In the genomic region with DNA sequence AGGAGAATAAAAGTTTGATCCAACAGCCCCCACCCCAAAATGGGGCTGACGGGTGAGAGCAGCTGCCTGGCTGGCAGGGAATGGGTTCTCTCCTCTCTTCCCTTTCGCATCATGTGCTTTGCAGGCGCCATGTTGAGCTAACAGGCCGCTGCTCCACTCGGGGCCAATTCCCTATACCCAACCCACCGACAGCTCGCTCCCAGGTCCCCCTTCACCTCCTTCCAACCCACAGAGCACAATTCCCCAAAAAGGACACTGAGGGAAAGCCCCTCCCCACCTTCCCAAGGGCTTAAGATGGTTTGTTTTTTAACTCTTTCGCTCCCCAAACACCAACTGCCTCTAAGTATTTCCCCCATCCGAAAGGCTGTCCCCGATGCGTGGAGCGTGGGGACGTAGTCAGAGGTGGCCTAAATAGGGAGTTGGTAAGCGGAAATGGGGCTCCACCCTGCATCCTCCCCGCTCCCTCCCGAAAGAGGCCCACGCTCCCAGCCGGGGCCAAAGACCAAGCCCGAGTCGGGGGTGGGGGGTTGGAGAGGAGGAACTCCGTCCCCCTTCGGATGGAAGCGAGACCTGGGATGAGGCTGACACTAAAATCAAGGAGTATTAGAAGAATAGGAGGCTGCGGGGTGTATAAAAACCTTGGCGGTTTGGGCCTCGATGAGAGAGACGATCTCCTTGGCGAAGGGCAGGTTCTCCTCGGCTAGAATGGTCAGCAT, we compare ENCODE assay signal across 8 mouse cellular contexts. TPM values are rescaled to one million over a fixed set of nuclear protein-coding genes. Genes with fewer than 3 reads are reported as not detected.
DNase-seq lines count a peak whose midpoint lies in the region; ATAC-seq and TF ChIP-seq lines count a peak whose summit lies in the region.

No protein-coding gene starts in this region.

- TF ChIP-seq EP300 in ES-Bruce4 (IDR thresholded peaks at IDR 0.05; ENCODE audit: insufficient read depth, low read depth, low read length), result no peak

- intact Hi-C loops in heart, postnatal 36 days (cut with DNase I), result loop anchor here (2.0 to 5.0 kb wide), 3 partner anchors 32 to 413 kb away; partner anchors contain the start of genes Ankrd42 and Rab30

- H3K27me3 ChIP-seq in ES-Bruce4 (ENCODE audit: control insufficient read depth, insufficient read depth, low read length, poor library complexity, severe bottlenecking), result no peaks in the 10 kb centered on the region
- H3K27me3 ChIP-seq in forebrain, embryonic 16.5 days (replicated peaks; ENCODE audit: control insufficient read depth, insufficient read depth, low read length), result no peaks in the 10 kb centered on the region
- no peaks in the 10 kb centered on the region for H3K27me3 ChIP-seq in lung, embryonic 14.5 days (ENCODE audit: insufficient read depth, low read length)

- peaks cover 1% of the 10 kb centered on the region for H3K4me1 ChIP-seq in ES-Bruce4 (ENCODE audit: control insufficient read depth, insufficient read depth, low read length)
- H3K4me1 ChIP-seq in forebrain, embryonic 16.5 days (replicated peaks; ENCODE audit: control insufficient read depth, insufficient read depth, low read length), result peaks cover 16% of the 10 kb centered on the region
- H3K4me1 ChIP-seq in lung, embryonic 14.5 days (ENCODE audit: insufficient read depth), result peaks cover 12% of the 10 kb centered on the region; the same call in 1 of the 2 replicates
- H3K4me1 ChIP-seq in olfactory bulb, adult 2 months (ENCODE audit: control insufficient read depth, insufficient read depth, low read length), result 0 out of 2 replicates have a peak, but pooled peaks cover 3% of the 10 kb centered on the region

- peak overlapping the region; percentile 87 for H3K4me2 ChIP-seq in forebrain, embryonic 16.5 days (ENCODE audit: low read length)
- H3K4me2 ChIP-seq in lung, embryonic 14.5 days, result peak overlapping the region; percentile 77

- DNase-seq in cerebellum, adult 11-12 months, result peak; percentile 71
- DNase-seq in heart, postnatal 36 days, result peak; percentile 63 to 73
- peak; percentile 42 to 60 for DNase-seq in layer of hippocampus, adult 2 months (ENCODE audit: low spot score in 2 of 2)
- DNase-seq in lung, embryonic 14.5 days, result peak; percentile 64
- DNase-seq in thymus, adult 18-20 months, result peak; percentile 49 to 65

- WGBS in forebrain, embryonic 16.5 days, result 0% methylated on average over 29 of the region's 29 CpGs
- WGBS in lung, embryonic 14.5 days, result under 1% methylated on average over 29 of the region's 29 CpGs
- WGBS in olfactory bulb, adult 2 months, result under 1% methylated on average over 29 of the region's 29 CpGs

- peaks cover 19% of the 10 kb centered on the region for H3K36me3 ChIP-seq in ES-Bruce4 (ENCODE audit: control insufficient read depth, insufficient read depth, low read length, poor library complexity, severe bottlenecking)
- no peaks in the 10 kb centered on the region for H3K36me3 ChIP-seq in forebrain, embryonic 16.5 days (ENCODE audit: control insufficient read depth, insufficient read depth)
- peaks cover 8% of the 10 kb centered on the region for H3K36me3 ChIP-seq in lung, embryonic 14.5 days (ENCODE audit: insufficient read depth)

- no peak for TF ChIP-seq POLR2A in ES-Bruce4 (IDR thresholded peaks at IDR 0.05; ENCODE audit: insufficient read depth, low read length)
- TF ChIP-seq POLR2A in olfactory bulb, adult 2 months (IDR thresholded peaks at IDR 0.05; ENCODE audit: insufficient read depth, low read depth, low read length), result no peak

- ATAC-seq in forebrain, embryonic 16.5 days, result peak; percentile 3; the same call in 1 of the 2 replicates
- ATAC-seq in lung, embryonic 14.5 days (ENCODE audit: insufficient read depth), result 0 out of 2 replicates have a peak, but pooled peaks have one; percentile 2

- H3K4me3 ChIP-seq in ES-Bruce4 (ENCODE audit: low read depth, low read length), result peak overlapping the region; percentile 98
- peak overlapping the region; percentile 100 for H3K4me3 ChIP-seq in forebrain, embryonic 16.5 days (replicated peaks; ENCODE audit: low read length)
- H3K4me3 ChIP-seq in layer of hippocampus, adult 2 months, result peak overlapping the region; percentile 86
- H3K4me3 ChIP-seq in lung, embryonic 14.5 days (ENCODE audit: low read depth, low read length), result peak overlapping the region; percentile 85
- peak overlapping the region; percentile 94 for H3K4me3 ChIP-seq in olfactory bulb, adult 2 months (ENCODE audit: insufficient read depth, low read depth, low read length)

- H3K9me3 ChIP-seq in ES-Bruce4 (replicated peaks; ENCODE audit: control insufficient read depth, insufficient read depth, low read length, poor library complexity, severe bottlenecking), result no peaks in the 10 kb centered on the region
- no peaks in the 10 kb centered on the region for H3K9me3 ChIP-seq in forebrain, embryonic 16.5 days (ENCODE audit: control insufficient read depth, low read length)
- no peaks in the 10 kb centered on the region for H3K9me3 ChIP-seq in lung, embryonic 14.5 days (ENCODE audit: low read depth, low read length)

- H3K9ac ChIP-seq in ES-Bruce4 (ENCODE audit: low read depth, poor library complexity, severe bottlenecking), result peak overlapping the region; percentile 99
- H3K9ac ChIP-seq in forebrain, embryonic 16.5 days (replicated peaks; ENCODE audit: low read depth, low read length), result peak overlapping the region; percentile 99
- peak overlapping the region; percentile 99 for H3K9ac ChIP-seq in lung, embryonic 14.5 days

- peak overlapping the region; percentile 57; the same call in 1 of the 2 replicates for H3K27ac ChIP-seq in ES-Bruce4 (ENCODE audit: insufficient read depth, low read length)
- peak overlapping the region; percentile 99 for H3K27ac ChIP-seq in forebrain, embryonic 16.5 days (ENCODE audit: low read length)
- H3K27ac ChIP-seq in layer of hippocampus, adult 2 months, result peak overlapping the region; percentile 98
- H3K27ac ChIP-seq in lung, embryonic 14.5 days (ENCODE audit: low read depth), result peak overlapping the region; percentile 98
- H3K27ac ChIP-seq in olfactory bulb, adult 2 months (ENCODE audit: insufficient read depth, low read depth, low read length), result peak overlapping the region; percentile 90

- no peak for TF ChIP-seq CTCF in ES-Bruce4 (IDR thresholded peaks at IDR 0.05; ENCODE audit: low read depth, low read length)
- TF ChIP-seq CTCF in layer of hippocampus, adult 2 months (conservative IDR thresholded peaks at IDR 0.05), result no peak; the same call in 1 of the 2 replicates
- no peak for TF ChIP-seq CTCF in lung, embryonic 14.5 days (IDR thresholded peaks at IDR 0.05; ENCODE audit: low read depth)
- TF ChIP-seq CTCF in olfactory bulb, adult 2 months (IDR thresholded peaks at IDR 0.05; ENCODE audit: insufficient read depth, low read depth, low read length), result no peak

RNA-seq across cellular contexts. Expression of gene Pcf11, which starts 0.8 kb away (rescaled TPM):
- 63.2 and 64.1 TPM in 2 replicates for polyA plus RNA-seq in ES-Bruce4 (2011; ENCODE audit: insufficient read depth, insufficient read length, low read depth, missing spikeins)
- 24.5 and 27.3 TPM in 2 replicates for polyA plus RNA-seq in forebrain, embryonic 16.5 days (2015; fragmentation: Nextera tagmentation; extraction: Ambion mirVana)
- 10 to 100 TPM; 21.2 to 28.8 TPM for total RNA-seq in heart, postnatal 36 days (2021)
- 10 to 100 TPM; 59.0 to 67.0 TPM for total RNA-seq in layer of hippocampus, adult 2 months (2021)
- 21.0 and 22.2 TPM in 2 replicates for polyA plus RNA-seq in lung, embryonic 14.5 days (2014; fragmentation: Nextera tagmentation; extraction: Ambion mirVana)
- 50.6 and 76.3 TPM in 2 replicates for polyA plus RNA-seq in olfactory bulb, adult 2 months (2012; ENCODE audit: insufficient read depth, insufficient read length, low replicate concordance, missing spikeins)

RNA-seq across cellular contexts. Expression of gene Ankrd42, which starts 32.0 kb away (rescaled TPM):
- polyA plus RNA-seq in ES-Bruce4 (2011; ENCODE audit: insufficient read depth, insufficient read length, low read depth, missing spikeins), result 2.1 and 2.5 TPM in 2 replicates
- 17.1 and 21.7 TPM in 2 replicates for polyA plus RNA-seq in forebrain, embryonic 16.5 days (2015; fragmentation: Nextera tagmentation; extraction: Ambion mirVana)
- 1 to 10 TPM in 1 of 2 experiments, under 1 TPM in 1; 0.89 to 1.2 TPM for total RNA-seq in heart, postnatal 36 days (2021)
- total RNA-seq in layer of hippocampus, adult 2 months (2021), result 10 to 100 TPM; 18.6 to 19.8 TPM
- polyA plus RNA-seq in lung, embryonic 14.5 days (2014; fragmentation: Nextera tagmentation; extraction: Ambion mirVana), result 5.6 and 6.2 TPM in 2 replicates
- not detected in 2 replicates for polyA plus RNA-seq in olfactory bulb, adult 2 months (2012; ENCODE audit: insufficient read depth, insufficient read length, low replicate concordance, missing spikeins)

Comparison
In these comparisons a context has a peak if more than half of its experiments do, and no peak if none do; other contexts are left out.
1. Peak in every context shown above with its lines: DNase-seq, ATAC-seq, H3K4me3 ChIP-seq and H3K27ac ChIP-seq.